Mouse (Mus musculus) stomach, embryonic 14.5 days (tissue): ENCODE measurements around the gene Cdh13. TPM values are rescaled to one million over a fixed set of nuclear protein-coding genes. Genes with fewer than 3 reads are reported as not detected.

Experiments used
- ATAC-seq: fragments of 200-750 bp; cut with Nextera tagmentation; 2 replicates; pipeline ENCODE4 v1.8.0; 2017; ENCODE audit warnings: low read depth, moderate TSS enrichment; ENCODE audit not compliant: insufficient number of reproducible peaks, insufficient read depth, low FRiP score
- H3K27ac ChIP-seq: fragments of 300-500 bp; sonication (generic); 2 replicates; pipeline ENCODE4 v1.5.1; 2014; ENCODE audit warnings: mild to moderate bottlenecking, low read length, moderate library complexity, mixed read lengths
- H3K27me3 ChIP-seq: fragments of 300-500 bp; sonication (generic); 2 replicates; pipeline ENCODE4 v1.6.1; 2014; ENCODE audit warnings: low read length, control low read depth, mixed read lengths; ENCODE audit not compliant: control insufficient read depth, insufficient read depth
- H3K36me3 ChIP-seq: fragments of 300-500 bp; sonication (generic); 2 replicates; pipeline ENCODE4 v1.6.1; 2014; ENCODE audit warnings: mild to moderate bottlenecking, control low read depth, low read length, moderate library complexity, mixed read lengths; ENCODE audit not compliant: control insufficient read depth, insufficient read depth
- H3K4me1 ChIP-seq: fragments of 300-500 bp; sonication (generic); 2 replicates; pipeline ENCODE4 v1.6.1; 2014; ENCODE audit warnings: low read length, control low read depth, mixed read lengths; ENCODE audit not compliant: control insufficient read depth, insufficient read depth
- H3K4me2 ChIP-seq: fragments of 300-500 bp; sonication (generic); replicated peaks from 2 replicates; pipeline ENCODE4 v1.6.1; 2014; ENCODE audit warnings: low read depth, low read length, control low read depth
- H3K4me3 ChIP-seq: fragments of 300-500 bp; sonication (generic); 2 replicates; pipeline ENCODE4 v1.5.1; 2014; ENCODE audit warnings: low read depth, low read length, control low read depth
- H3K9ac ChIP-seq: fragments of 300-500 bp; sonication (generic); replicated peaks from 2 replicates; pipeline ENCODE4 v1.6.1; 2014; ENCODE audit warnings: low read depth, mild to moderate bottlenecking, control low read depth, low read length, moderate library complexity, mixed read lengths
- H3K9me3 ChIP-seq: fragments of 300-500 bp; sonication (generic); 2 replicates; pipeline ENCODE4 v1.6.1; 2016; ENCODE audit warnings: low read depth, low read length, control low read depth; ENCODE audit not compliant: control insufficient read depth
- WGBS: fragments of 180-500 bp; shearing (Covaris S2); extraction: QIAGEN DNeasy Blood & Tissue Kit; methylation state at CpG from one replicate; pipeline ENCODE4 v1.1.7; 2014; 5-methylcytosine and 5-hydroxymethylcytosine counted together
- polyA plus RNA-seq: library from polyadenylated mRNA; unstranded; fragments of >200 nt; fragmentation: Nextera tagmentation; extraction: Ambion mirVana; gene quantifications from 2 replicates; pipeline ENCODE4 v1.2.1, GENCODE M21; 2014

Cdh13 gene
- polyA plus RNA-seq, 1 experiment from 2014 or later, result 17.6 TPM

DNA sequence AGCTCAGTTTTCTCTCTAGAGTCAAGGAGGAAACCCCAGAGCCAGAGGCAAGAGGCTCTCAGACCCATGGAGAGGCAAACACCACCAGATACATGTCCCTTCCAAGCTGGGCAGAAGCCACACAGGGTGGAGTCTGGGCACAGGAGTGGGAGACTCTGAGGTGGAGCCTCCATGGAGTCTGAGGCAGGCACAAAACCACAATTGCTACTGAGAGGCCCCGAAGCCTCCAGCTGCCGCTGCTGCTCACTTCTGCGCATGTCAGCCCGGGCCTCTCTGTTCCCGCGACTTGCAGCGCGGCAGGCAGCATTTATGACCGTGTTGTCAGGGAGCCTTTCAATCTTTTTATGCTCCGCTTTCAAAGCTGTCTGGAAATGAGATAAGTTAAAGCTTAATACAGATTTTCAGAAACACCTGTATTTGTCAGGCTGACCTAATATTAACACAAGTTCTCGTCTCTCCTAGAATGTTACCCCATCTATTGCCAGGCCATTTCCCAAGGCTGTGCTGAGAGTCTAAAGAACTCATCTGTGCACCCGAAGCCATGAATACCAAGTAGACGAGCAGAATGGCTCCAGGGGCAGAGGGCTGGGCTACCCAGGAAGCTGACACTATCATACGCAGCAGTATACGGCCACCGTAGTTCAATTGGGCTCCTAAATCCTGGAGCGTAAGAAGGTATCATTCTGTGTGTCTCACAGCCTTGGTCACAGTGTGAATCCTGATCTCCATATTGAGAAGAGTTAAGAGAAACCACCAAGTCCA, 30.1 kb downstream of the Cdh13 start:
- no peak overlapping the region for H3K27ac ChIP-seq
- H3K4me1 ChIP-seq, result no peaks in the 10 kb centered on the region
- no peaks in the 10 kb centered on the region for H3K27me3 ChIP-seq
- no peaks in the 10 kb centered on the region for H3K36me3 ChIP-seq
- 65% methylated on average over 17 of the region's 17 CpGs for WGBS
- H3K4me3 ChIP-seq, result no peak overlapping the region
- no peak overlapping the region for H3K9ac ChIP-seq
- no peaks in the 10 kb centered on the region for H3K9me3 ChIP-seq
- no peak overlapping the region for H3K4me2 ChIP-seq
- ATAC-seq, result no peak

DNA sequence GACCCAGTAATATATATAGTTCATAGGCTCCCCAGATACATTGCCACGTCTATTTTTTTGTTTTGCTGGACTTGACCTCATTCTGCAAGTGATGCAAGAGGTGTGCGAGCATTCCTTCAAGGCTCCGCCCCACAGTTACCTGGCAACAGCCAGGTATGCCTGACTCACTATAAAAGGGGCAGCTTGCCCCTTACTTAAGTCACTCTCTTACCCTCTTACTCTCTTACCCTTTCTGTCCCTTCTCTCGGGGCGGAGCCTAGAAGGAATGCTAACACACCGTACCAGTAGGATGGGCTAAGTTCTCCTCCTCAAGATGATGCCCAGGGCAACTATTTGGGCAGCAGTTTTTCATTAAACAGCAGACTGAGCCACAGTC, 30.6 kb downstream of the Cdh13 start:
- Histone ChIP-seq H3K36me3 (no peaks in the 10 kb centered on the region), H3K9ac (no peak overlapping the region)
- ATAC-seq, result no peak

GRCm38 (mm10) chr8:118314932-118315331, 31.4 kb downstream of the Cdh13 start:
- H3K9me3 ChIP-seq, result no peaks in the 10 kb centered on the region
- no peak for ATAC-seq
- no peak overlapping the region for H3K4me2 ChIP-seq
- H3K27ac ChIP-seq, result no peak overlapping the region
- no peak overlapping the region for H3K9ac ChIP-seq
- no peaks in the 10 kb centered on the region for H3K36me3 ChIP-seq
- no peaks in the 10 kb centered on the region for H3K4me1 ChIP-seq
- no peak overlapping the region for H3K4me3 ChIP-seq
- no peaks in the 10 kb centered on the region for H3K27me3 ChIP-seq
- 90% methylated on average over 7 of the region's 7 CpGs for WGBS

More for the DNA sequence above, 30.6 kb downstream of the Cdh13 start:
- Histone ChIP-seq H3K4me1 (no peaks in the 10 kb centered on the region), H3K27me3 (no peaks in the 10 kb centered on the region), H3K4me3 (no peak overlapping the region), H3K27ac (no peak overlapping the region), H3K9me3 (no peaks in the 10 kb centered on the region), H3K4me2 (no peak overlapping the region)
- 80% methylated on average over 6 of the region's 6 CpGs for WGBS

GRCm38 (mm10) chr8:118316440-118316839, 32.9 kb downstream of the Cdh13 start:
- Histone ChIP-seq H3K9ac (no peak overlapping the region), H3K4me1 (no peaks in the 10 kb centered on the region), H3K4me2 (no peak overlapping the region), H3K4me3 (no peak overlapping the region), H3K27ac (no peak overlapping the region), H3K9me3 (no peaks in the 10 kb centered on the region), H3K36me3 (no peaks in the 10 kb centered on the region), H3K27me3 (no peaks in the 10 kb centered on the region)
- WGBS, result 46% methylated on average over 12 of the region's 12 CpGs
- no peak for ATAC-seq

DNA sequence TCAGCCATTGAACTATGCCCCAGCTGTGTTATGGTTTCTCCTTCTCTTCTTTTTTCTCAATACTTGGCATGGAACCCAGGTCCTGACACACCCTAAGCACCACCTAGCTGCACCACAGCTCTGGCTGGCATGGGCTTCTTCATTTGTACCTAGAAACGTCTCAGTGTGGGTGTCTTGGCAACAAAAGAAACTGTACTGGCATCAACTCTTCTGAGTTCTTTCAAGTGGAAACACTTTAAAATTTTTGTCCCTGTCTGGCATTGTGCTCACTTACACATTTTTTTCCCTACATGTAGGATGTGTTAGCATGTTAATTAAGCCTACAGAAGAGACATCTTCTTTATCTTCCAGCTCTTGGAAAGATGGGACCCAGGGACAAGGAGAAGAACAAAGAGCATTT, 37.0 kb downstream of the Cdh13 start:
- Histone ChIP-seq H3K9me3 (no peaks in the 10 kb centered on the region), H3K27me3 (no peaks in the 10 kb centered on the region), H3K27ac (no peak overlapping the region), H3K4me3 (no peak overlapping the region), H3K36me3 (no peaks in the 10 kb centered on the region), H3K4me1 (no peaks in the 10 kb centered on the region), H3K9ac (no peak overlapping the region), H3K4me2 (no peak overlapping the region)
- ATAC-seq, result no peak
- 83% methylated on average over 1 of the region's 1 CpGs for WGBS

GRCm38 (mm10) chr8:118323421-118323820, 39.9 kb downstream of the Cdh13 start:
- H3K9me3 ChIP-seq, result no peaks in the 10 kb centered on the region
- no peak overlapping the region for H3K27ac ChIP-seq
- no peaks in the 10 kb centered on the region for H3K4me1 ChIP-seq
- ATAC-seq, result no peak
- no peaks in the 10 kb centered on the region for H3K27me3 ChIP-seq
- no peak overlapping the region for H3K4me3 ChIP-seq
- H3K36me3 ChIP-seq, result no peaks in the 10 kb centered on the region
- WGBS, result 44% methylated on average over 3 of the region's 3 CpGs
- H3K4me2 ChIP-seq, result no peak overlapping the region
- H3K9ac ChIP-seq, result no peak overlapping the region

GRCm38 (mm10) chr8:118334933-118335332, 51.4 kb downstream of the Cdh13 start:
- Histone ChIP-seq H3K4me2 (no peak overlapping the region), H3K9me3 (no peaks in the 10 kb centered on the region), H3K27ac (no peak overlapping the region), H3K4me3 (no peak overlapping the region), H3K36me3 (no peaks in the 10 kb centered on the region), H3K27me3 (no peaks in the 10 kb centered on the region), H3K4me1 (no peaks in the 10 kb centered on the region), H3K9ac (no peak overlapping the region)
- 68% methylated on average over 7 of the region's 7 CpGs for WGBS
- ATAC-seq, result no peak

GRCm38 (mm10) chr8:118339711-118340110, 56.2 kb downstream of the Cdh13 start:
- Histone ChIP-seq H3K9me3 (no peaks in the 10 kb centered on the region), H3K4me2 (no peak overlapping the region), H3K4me1 (no peaks in the 10 kb centered on the region), H3K27ac (no peak overlapping the region), H3K9ac (no peak overlapping the region), H3K27me3 (no peaks in the 10 kb centered on the region), H3K4me3 (no peak overlapping the region), H3K36me3 (no peaks in the 10 kb centered on the region)
- 73% methylated on average over 3 of the region's 3 CpGs for WGBS
- ATAC-seq, result no peak

- Histone ChIP-seq H3K27ac (no peak overlapping the region), H3K4me2 (no peak overlapping the region), H3K9ac (no peak overlapping the region), H3K9me3 (no peaks in the 10 kb centered on the region), H3K4me1 (no peaks in the 10 kb centered on the region), H3K36me3 (no peaks in the 10 kb centered on the region), H3K27me3 (no peaks in the 10 kb centered on the region), H3K4me3 (no peak overlapping the region)
- WGBS, result 55% methylated on average over 4 of the region's 4 CpGs
- no peak for ATAC-seq
Measured at GRCm38 (mm10) chr8:118343267-118343666, 59.7 kb downstream of the Cdh13 start.
